Mouse (Mus musculus): ENCODE results near the gene Fbxl18. TPM values are rescaled to one million over a fixed set of nuclear protein-coding genes. Genes with fewer than 3 reads are reported as not detected.

The Fbxl18 gene
- polyA plus RNA-seq (2014; fragmentation: Illumina TruSeq; extraction: RNeasy Lipid Tissue Mini Kit (QIAGEN cat#74804); ENCODE audit: low read depth, low replicate concordance): 0.85 TPM

GRCm38 (mm10) chr5:142894918-142895613, at the start of gene Fbxl18:
Gene Fbxl18 (minus strand): TSS chr5:142895421.

GRCm38 (mm10) chr5:142906532-142907047, 11.4 kb upstream of the Fbxl18 start, which contains the start of gene Actb:
Gene Actb (minus strand): TSS chr5:142906754.

GRCm38 (mm10) chr5:142817524-142818434, 77.4 kb downstream of the Fbxl18 start, which contains the start of gene Tnrc18:
Gene Tnrc18 (minus strand): TSS chr5:142817662.

Other genes starting within 250 kb of the Fbxl18 start
- not detected for gene Slc29a4, start 202.9 kb downstream of the Fbxl18 start, polyA plus RNA-seq (2014; fragmentation: Illumina TruSeq; extraction: RNeasy Lipid Tissue Mini Kit (QIAGEN cat#74804); ENCODE audit: low read depth, low replicate concordance)
- gene Tnrc18, start 77.8 kb downstream of the Fbxl18 start, polyA plus RNA-seq (2014; fragmentation: Illumina TruSeq; extraction: RNeasy Lipid Tissue Mini Kit (QIAGEN cat#74804); ENCODE audit: low read depth, low replicate concordance): 0.53 TPM
- gene Actb, start 11.3 kb upstream of the Fbxl18 start, polyA plus RNA-seq (2014; fragmentation: Illumina TruSeq; extraction: RNeasy Lipid Tissue Mini Kit (QIAGEN cat#74804); ENCODE audit: low read depth, low replicate concordance): 471 TPM
- gene Fscn1, start 64.9 kb upstream of the Fbxl18 start, polyA plus RNA-seq (2014; fragmentation: Illumina TruSeq; extraction: RNeasy Lipid Tissue Mini Kit (QIAGEN cat#74804); ENCODE audit: low read depth, low replicate concordance): not detected
- 11.4 TPM for gene Rnf216, start 217.6 kb upstream of the Fbxl18 start, polyA plus RNA-seq (2014; fragmentation: Illumina TruSeq; extraction: RNeasy Lipid Tissue Mini Kit (QIAGEN cat#74804); ENCODE audit: low read depth, low replicate concordance)

Measured in liver, adult 10 weeks (tissue).